Mouse (Mus musculus) adrenal gland (tissue): Measurements from ENCODE around the gene Hsf4.

Experiments
- intact Hi-C: fragments of 180-260 bp; cut with DNase I; formaldehyde crosslinking; loops from one replicate; pipeline ENCODE4 v1.15.1; 2025

The Hsf4 gene

GRCm38 (mm10) chr8:105303874-105304273, 34.3 kb downstream of the Hsf4 start:
- intact Hi-C loops: no loop called here

GRCm38 (mm10) chr8:105304325-105305210, 35.0 kb downstream of the Hsf4 start:
- intact Hi-C loops: no loop called here

GRCm38 (mm10) chr8:105305211-105306145, 35.9 kb downstream of the Hsf4 start, which contains the start of gene Elmo3:
Gene Elmo3 (plus strand): TSS chr8:105305601.
- intact Hi-C loops: no loop called here

DNA sequence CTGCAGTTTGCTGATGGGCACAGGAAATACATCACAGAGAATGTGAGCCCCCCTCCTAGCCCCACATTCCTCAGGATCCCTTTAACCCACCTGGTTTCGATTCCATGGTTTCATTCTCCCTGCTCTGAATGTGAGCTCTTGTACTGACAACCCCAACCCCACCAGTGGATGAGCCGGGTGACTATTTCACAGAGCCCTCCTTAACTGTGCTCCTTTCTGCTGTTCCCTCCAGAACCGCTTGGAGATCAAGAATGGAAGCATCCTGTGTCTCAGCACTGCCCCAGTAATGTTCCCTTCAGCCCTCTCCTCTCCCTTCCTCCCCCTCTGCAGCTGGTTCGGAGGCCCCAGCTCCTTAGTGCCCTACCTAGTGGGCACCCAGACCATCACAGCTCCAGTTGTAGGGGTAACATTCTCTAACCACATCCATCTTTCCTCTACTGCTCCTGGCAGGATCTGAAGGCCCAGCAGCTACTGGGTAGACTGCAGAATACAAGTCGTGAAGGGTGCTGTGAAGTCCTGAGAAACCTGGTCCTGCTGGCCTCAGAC, 36.6 kb downstream of the Hsf4 start:
- intact Hi-C loops: no loop called here

- intact Hi-C loops: no loop called here
These were observed 38.1 kb downstream of the Hsf4 start for GRCm38 (mm10) chr8:105307670-105308069.

DNA sequence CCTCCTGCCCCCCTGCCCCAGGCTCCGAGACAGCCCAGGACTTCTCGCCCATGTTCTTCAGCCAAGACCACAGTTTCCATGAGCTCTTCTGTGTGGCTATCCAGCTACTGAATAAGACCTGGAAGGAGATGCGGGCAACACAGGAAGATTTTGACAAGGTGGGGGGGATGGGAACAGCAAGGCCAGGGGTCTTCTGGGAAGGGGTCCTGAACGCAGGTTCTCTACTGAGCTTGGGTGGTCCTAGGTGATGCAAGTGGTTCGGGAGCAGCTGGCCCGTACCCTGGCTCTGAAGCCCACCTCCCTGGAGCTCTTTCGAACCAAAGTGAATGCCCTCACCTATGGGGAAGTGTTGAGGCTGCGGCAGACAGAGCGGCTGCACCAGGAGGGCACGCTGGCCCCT, 38.8 kb downstream of the Hsf4 start:
- intact Hi-C loops: no loop called here

DNA sequence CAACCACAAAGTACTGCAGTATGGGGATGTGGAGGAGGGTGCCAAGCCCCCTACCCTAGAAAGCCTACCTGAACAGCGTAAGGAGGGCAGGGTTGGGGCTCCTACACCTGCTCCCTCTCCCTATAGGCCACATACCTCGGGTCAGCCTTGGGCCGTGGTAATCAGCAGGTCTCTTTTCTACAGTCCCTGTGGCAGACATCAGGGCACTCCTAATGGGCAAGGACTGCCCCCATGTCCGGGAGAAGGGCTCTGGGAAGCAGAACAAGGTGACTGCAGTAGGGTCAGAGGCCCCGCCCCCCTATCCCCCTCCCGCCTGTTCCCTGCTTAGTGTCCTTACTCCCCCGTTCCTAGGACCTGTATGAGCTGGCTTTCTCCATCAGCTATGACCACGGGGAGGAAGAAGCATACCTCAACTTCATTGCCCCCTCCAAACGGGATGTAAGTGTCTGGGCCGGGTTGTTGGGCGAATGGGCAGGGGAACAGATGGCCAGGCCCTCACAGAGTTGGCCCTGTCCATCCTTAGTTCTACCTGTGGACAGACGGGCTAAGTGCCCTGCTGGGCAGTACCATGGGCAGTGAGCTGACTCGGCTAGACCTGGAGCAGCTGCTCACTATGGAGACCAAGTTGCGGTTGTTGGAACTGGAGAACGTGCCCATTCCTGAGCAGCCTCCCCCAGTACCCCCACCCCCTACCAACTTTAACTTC, 39.7 kb downstream of the Hsf4 start:
- intact Hi-C loops: no loop called here

- intact Hi-C loops: no loop called here
These were observed 40.5 kb downstream of the Hsf4 start for GRCm38 (mm10) chr8:105310118-105310517.

- intact Hi-C loops: no loop called here
These were observed 42.1 kb downstream of the Hsf4 start for GRCm38 (mm10) chr8:105311718-105312117.

- intact Hi-C loops: no loop called here
These were observed 43.4 kb downstream of the Hsf4 start for GRCm38 (mm10) chr8:105312891-105313481.

DNA sequence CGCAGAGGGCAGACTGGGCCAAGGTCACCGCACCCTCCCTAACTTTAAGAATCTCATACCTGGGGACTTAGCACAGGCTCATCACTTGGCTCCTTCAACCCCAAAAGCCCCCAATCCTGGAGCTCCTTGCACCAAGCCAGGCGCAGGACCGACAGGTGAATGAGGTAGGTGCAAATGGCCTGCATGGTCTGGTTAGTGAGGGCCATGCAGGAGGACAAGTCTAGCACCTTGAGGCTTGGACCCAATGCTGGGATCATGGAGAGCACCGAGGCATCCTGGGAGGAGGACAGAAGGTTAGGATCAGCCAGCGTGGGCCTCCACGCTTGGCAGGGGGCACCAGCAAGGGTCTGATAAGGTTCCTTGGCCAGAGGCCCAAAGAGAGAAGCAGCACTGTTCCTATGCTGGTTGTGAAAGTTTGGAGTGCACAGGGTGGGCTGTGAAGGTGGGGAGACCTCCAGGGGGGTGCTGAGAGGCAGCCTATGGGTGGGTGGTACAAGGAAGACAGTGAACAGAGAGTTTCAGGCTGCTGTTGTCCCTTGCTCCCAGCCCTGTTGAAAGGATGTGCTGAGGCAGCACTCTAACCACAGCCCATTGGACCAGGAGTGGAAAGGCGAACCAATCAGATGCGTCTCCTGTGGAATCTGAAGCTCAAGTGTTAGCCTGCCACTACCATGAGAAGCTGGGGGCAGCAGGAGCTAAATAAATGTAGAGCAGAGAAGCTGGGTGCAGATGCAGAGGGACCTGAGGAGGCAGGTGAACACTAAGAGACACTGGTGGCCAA, 44.2 kb downstream of the Hsf4 start:
- intact Hi-C loops: no loop called here

- intact Hi-C loops: no loop called here
These were observed 45.6 kb downstream of the Hsf4 start for GRCm38 (mm10) chr8:105315073-105315769.

- intact Hi-C loops: no loop called here
These were observed 48.3 kb downstream of the Hsf4 start for GRCm38 (mm10) chr8:105317941-105318340.

GRCm38 (mm10) chr8:105318662-105319190, 49.1 kb downstream of the Hsf4 start:
- intact Hi-C loops: no loop called here

- intact Hi-C loops: no loop called here
These were observed 53.6 kb downstream of the Hsf4 start for GRCm38 (mm10) chr8:105323183-105323582.
